Mouse (Mus musculus) thymus, postnatal 36 days (tissue): ENCODE measurements at regions not wholly inside any gene's neighbourhood (a gene's known extent, or its start where the extent isn't known, plus 50 kb on each side); places are given as distances from the start of the nearest gene placed in this dataset.

Source experiments
- DNase-seq, 2 experiments: peaks; one replicate each; pipeline ENCODE4 v3.0.0; 2022; ENCODE audit warnings: mixed read lengths in 2 of 2

DNA sequence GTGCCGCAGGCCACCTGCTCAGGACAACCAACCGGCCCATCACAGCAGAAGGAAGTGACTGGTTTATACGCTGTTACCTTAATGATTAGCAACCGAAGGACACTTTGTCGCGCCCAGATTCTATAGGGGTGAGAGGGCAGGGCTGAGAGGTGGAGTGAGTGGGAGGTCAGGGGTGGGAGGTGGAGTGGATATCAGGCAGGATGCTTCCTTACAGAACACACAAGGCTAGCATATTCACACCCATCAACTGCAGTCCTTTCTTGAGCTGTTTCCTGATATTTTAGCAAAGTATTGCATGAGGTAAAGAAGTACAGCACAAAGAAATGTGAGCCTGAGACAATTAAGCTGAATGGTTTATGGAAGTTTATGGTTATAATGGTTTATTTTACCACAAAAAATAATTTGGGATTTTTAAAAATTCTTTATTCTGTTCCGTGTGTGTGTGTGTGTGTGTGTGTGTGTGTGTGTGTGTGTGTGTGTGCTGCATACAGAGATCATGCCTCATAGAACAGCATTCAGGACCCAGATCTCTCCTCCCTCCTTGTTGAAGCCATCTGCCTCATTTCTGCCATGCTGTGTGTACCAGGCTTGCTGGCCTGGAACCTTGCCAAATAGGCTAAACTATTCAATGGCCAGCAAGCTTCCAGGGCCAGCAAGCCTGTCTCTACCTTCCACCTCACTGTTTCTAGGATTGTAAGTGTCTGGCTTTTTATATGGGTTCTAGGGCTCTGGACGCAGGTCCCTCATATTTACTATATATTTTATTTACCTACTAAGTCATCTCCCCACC is 190.5 kb downstream of the Prkcq start:
- DNase-seq: no peak

DNA sequence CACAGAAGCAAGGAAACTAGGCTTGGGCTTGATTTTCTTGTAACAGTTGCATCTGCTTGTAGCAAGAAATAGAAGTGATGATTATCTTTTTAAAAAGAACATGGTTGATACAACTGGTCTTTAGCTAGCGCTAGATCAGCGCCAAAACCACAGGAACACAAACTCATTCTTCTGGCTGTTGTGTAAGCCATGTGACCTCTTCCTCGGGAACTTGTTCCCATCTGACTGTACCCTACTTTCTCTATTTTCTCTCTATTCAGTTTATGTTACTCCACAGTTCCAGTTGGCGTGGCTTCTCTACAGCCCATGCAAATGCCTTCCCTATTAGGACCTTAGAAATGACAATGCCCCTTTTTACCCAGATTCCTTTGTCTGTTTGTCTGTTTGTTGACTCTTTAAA is 187.4 kb downstream of the Prkcq start:
- no peak for DNase-seq

DNA sequence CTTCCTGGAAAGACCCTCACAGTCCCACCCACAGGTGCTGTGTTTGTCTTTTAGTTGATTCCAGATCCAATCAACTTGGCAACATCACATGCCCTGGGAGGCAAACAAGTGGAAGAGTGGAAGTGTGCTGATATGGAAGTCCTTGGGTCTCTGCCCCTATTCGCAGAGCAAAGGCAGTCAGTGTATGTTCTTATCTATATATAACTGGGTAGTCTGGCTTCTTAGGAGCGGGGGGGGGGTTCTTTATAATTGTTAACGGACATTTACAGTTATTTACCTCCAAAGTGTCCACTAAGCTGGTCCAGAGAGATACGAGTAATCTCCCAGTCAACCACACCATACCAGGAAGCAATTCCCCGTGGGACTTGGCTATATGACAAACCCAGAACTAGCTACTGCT is 184.8 kb downstream of the Prkcq start:
- DNase-seq: no peak

DNA sequence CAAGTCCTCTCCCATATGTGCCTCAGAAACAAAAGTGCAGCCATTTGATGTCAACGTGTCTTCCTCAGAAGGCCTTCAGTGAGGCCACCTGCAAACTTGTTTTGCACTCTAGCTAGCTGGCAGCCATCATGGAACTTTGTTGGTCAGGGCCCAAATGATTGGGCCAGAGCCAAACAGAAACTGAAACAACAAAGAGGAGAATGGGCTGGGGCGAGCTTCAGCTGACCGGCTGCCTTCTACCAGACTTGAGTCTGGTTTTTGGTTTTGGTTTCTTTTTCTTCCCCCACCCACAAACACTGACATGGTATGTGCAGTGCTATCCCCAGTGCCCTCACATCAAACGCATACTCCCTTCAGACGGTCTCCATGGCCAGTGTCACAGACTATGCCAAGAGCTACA is 183.7 kb downstream of the Prkcq start:
- DNase-seq: no peak
